Mouse (Mus musculus): Measurements from ENCODE around the gene Golga7b.

GRCm38 (mm10) chr19:42284178-42284577 is 36.8 kb downstream of the Golga7b start:
- no peak for TF ChIP-seq POLR2A (IDR thresholded peaks at IDR 0.05; ENCODE audit: borderline replicate concordance, extremely low read depth, insufficient read depth, insufficient read length, poor library complexity, severe bottlenecking)
- no peak for TF ChIP-seq CTCF (IDR thresholded peaks at IDR 0.05; ENCODE audit: borderline replicate concordance, extremely low read depth, insufficient read depth, insufficient read length)

Measured in brain, embryonic 14.5 days (tissue).